In genomic region chr4:95319036-95319435, GRCm38 (mm10) we compare ENCODE assay signal across 9 mouse cellular contexts.
DNase-seq lines count a peak whose midpoint lies in the region; ATAC-seq lines count a peak whose summit lies in the region.
"Had no signal": no experiment of that assay in that cellular context is flagged by ENCODE, and none has a peak within 500 bp of the region (broad histone marks: within the 10 kb centered on the region; RNA-seq: fewer than 3 reads in every experiment).

No protein-coding gene starts in this region.

- DNase-seq in ovary, adult 18-20 months (ENCODE audit: low spot score) = peak; percentile 66
- no peak for DNase-seq in ovary, postnatal 10 days (ENCODE audit: low spot score)
- DNase-seq in embryo, embryonic 10.5 days (ENCODE audit: low spot score) = peak; percentile 47
- peak; percentile 42 for DNase-seq in testis, postnatal 10 days (ENCODE audit: low spot score)
- no peak for DNase-seq in layer of hippocampus, adult 11-12 months (ENCODE audit: low spot score)
- no peak for DNase-seq in thymus, postnatal 14 days
- DNase-seq in cerebellum, postnatal 36 days = no peak

- peak overlapping the region; percentile 39 for H3K4me2 ChIP-seq in heart, embryonic 13.5 days
- H3K4me2 ChIP-seq: liver, embryonic 15.5 days had no signal

- no peaks in the 10 kb centered on the region for H3K9me3 ChIP-seq in heart, embryonic 13.5 days
- H3K9me3 ChIP-seq: liver, embryonic 15.5 days had no signal

- H3K9ac ChIP-seq in heart, embryonic 13.5 days = 0 out of 2 replicates have a peak overlapping the region, but pooled peaks have one; percentile 7
- H3K9ac ChIP-seq: liver, embryonic 15.5 days had no signal

- no peaks in the 10 kb centered on the region for H3K36me3 ChIP-seq in heart, embryonic 13.5 days
- H3K36me3 ChIP-seq: liver, embryonic 15.5 days had no signal

- H3K4me3 ChIP-seq in heart, embryonic 13.5 days = no peak overlapping the region
- H3K4me3 ChIP-seq: liver, embryonic 15.5 days had no signal

- H3K27me3 ChIP-seq in heart, embryonic 13.5 days (replicated peaks) = no peaks in the 10 kb centered on the region
- H3K27me3 ChIP-seq: liver, embryonic 15.5 days had no signal

- no peak for ATAC-seq in heart, embryonic 13.5 days (ENCODE audit: extremely low read depth, insufficient number of reproducible peaks, low FRiP score, low TSS enrichment)

- H3K27ac ChIP-seq in heart, embryonic 13.5 days (replicated peaks) = peak overlapping the region; percentile 81; the same call in 1 of the 2 replicates
- H3K27ac ChIP-seq: liver, embryonic 15.5 days had no signal

- 10% methylated on average over 6 of the region's 6 CpGs for WGBS in heart, embryonic 13.5 days

- peaks cover 29% of the 10 kb centered on the region for H3K4me1 ChIP-seq in heart, embryonic 13.5 days
- H3K4me1 ChIP-seq: liver, embryonic 15.5 days had no signal

Comparison
In these comparisons a context has a peak if more than half of its experiments do, and no peak if none do; other contexts are left out.
1. DNase-seq: peak in ovary, adult 18-20 months (single experiment), embryo, embryonic 10.5 days (single experiment) and testis, postnatal 10 days (single experiment); none in ovary, postnatal 10 days (single experiment), layer of hippocampus, adult 11-12 months (single experiment), thymus, postnatal 14 days (single experiment) and cerebellum, postnatal 36 days (0 of 2).